Mouse (Mus musculus) mouse embryonic stem cell (cell line): ENCODE results near the gene Ndufaf8.

Experiments used
- in situ Hi-C, 2 experiments: fragments of 300-500 bp; cut with MboI; formaldehyde crosslinking; loops; 1 replicate in 1 of 2; 3 replicates in 1 of 2; pipeline ENCODE4 v1.14.3; 2019 to 2020; ENCODE audit warnings: low sequenced_read_pairs in 2 of 2, low pct_unique_long_range_greater_than_20kb in 1 of 2, mixed read lengths in 1 of 2; ENCODE audit not compliant: unreplicated experiment in 1 of 2

Gene Ndufaf8

DNA sequence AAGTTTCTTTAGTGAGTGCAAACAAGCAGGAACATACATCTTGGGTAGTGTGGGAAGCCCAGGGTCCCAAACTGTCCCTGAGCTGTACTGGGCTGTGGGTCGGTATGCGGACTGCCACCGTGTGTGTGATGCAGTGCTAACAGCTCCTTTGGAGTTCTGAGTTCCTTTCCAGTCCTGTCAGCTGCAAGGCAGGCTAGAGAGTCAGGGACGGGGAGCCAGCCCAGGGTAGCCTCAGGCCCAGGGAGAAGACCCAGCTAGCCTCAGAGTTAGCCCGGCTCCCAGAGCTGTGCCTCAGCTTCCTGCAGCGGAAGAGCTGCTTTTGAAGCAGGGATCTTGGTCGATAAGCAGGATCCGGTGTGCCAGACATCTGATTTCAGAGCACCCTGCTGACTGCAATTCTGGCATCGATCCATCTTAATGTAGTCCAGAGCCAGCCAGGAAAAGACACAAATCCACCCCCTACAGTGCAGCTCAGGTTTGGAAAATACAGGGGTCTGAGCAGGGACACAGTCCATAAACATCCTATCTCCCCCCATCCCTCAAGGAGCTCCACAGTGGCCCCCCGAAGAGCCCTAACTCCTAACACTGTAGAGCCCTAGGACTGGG lies 21.3 kb downstream of the Ndufaf8 start:
- in situ Hi-C loops = no loop called here

- in situ Hi-C loops = no loop called here
Measured at GRCm38 (mm10) chr11:120120642-120121420, 22.1 kb downstream of the Ndufaf8 start.

GRCm38 (mm10) chr11:120122126-120122525 lies 23.4 kb downstream of the Ndufaf8 start:
- in situ Hi-C loops = no loop called here

DNA sequence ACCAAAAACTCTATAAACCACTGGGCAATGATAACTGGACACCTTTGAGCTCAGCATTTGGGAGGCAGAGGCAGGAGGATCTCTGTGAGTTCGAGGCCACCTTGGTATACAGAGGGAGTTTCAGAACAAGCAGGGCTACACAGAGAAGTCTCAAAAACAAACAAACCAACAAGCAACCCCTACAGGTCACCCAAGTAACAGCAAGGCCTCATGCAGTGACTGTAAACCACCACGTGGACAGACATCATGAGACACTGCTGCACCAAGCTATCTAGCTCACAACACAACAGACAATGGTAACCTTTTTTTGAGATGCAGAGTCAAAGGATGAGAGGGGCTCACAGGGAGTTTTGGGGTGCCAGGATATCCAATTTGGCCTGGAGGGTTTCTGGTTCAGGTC lies 28.1 kb downstream of the Ndufaf8 start:
- in situ Hi-C loops = no loop called here

DNA sequence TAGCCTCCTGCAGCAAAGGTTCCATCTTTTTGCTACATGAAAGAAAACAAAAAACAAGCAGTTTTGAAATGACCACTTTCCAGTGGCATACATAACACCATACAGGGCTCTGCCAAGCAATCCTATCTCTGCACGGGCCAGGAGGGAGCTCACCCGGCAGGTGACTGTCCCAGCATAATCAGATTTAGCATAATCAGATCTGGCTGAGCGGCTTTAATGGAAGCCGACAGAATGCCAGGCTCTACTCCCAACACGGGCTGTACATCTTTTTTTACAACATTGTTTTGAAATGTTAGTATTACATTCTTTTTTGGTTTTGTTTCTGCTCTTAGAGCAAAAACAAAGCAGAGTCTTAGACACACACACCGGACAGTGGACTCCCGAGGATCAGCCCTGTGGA lies 30.6 kb downstream of the Ndufaf8 start:
- in situ Hi-C loops = no loop called here

- in situ Hi-C loops = no loop called here
Measured at GRCm38 (mm10) chr11:120134148-120134547, 35.4 kb downstream of the Ndufaf8 start.

- in situ Hi-C loops = no loop called here
Measured at GRCm38 (mm10) chr11:120134847-120135530, 36.3 kb downstream of the Ndufaf8 start.

DNA sequence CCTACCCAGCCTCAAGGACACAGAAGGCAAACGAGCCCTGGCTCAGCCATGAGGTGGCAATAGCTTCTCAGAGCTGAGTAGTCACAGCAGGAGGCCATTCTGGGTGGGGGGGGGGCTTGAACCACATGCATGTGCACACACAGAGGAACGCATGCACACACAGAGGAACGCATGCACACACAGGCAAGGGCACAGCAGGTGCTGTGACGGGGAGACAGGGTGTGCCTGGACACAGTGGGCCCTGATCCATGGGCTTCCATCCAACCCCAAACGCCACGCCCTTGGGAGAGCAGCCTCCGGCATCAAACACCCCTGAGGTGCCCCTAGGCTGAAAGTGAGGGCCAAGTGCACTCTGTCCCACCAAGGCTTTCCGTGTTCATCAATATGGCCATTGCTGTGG lies 37.5 kb downstream of the Ndufaf8 start:
- in situ Hi-C loops = no loop called here

DNA sequence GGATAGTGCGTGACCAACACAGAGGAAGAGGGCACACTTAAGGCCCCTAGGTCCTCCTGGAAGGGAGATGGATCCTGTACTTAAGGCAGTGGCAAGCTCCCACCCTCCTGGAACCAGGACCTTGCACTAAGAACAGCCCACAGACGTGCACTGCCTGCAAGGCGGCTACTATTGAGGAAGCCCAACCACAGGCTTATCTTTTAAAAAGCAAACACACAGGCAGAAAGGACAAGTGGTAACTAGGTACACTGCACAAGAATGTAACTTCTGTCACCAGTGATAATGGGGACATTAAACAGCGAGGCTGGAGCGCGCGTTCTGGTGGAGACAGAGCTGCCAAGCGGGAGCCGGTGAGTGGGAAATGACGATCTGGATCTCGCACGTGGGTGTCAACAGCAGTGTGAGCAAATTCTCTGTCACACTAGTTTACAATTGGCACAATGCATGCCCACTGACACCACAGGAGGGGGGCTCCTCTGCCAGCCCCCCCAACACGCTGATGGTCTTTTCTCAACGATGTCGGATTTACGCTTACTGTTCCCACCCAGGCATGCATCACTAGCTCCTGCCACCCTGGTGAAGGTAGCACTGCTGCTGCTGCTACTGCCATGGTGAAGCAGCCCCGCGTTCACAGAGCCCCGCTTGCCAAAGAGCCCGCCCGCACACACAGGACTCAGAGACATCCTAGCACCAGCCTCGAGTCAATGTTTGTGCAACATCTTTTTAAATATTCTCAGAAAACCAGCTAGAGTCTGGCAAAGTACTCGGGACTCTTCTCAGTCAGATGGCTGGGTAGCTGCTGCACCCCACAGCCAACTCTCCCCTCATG lies 38.3 kb downstream of the Ndufaf8 start:
- in situ Hi-C loops = no loop called here

- in situ Hi-C loops = no loop called here
Measured at GRCm38 (mm10) chr11:120137625-120138004, 38.9 kb downstream of the Ndufaf8 start.

DNA sequence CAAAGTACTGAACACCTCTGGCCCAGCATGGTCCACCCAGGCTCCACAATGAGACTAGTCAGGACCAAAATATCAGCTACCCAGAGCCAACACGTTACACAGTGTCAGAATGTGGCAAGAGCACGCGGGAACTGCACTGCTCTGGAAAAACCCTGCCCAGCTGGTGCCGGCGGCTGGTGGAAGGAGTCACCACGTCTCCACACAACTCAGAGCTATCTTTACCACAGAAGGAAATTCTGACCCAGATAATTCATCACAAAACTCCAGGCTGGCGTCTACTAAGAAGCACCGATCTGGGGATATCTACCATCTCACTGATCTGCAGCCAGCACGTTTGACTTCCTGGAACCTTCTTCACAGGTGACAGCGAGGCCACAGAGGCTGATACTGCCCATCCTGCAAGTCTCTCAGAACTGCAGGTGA lies 40.6 kb downstream of the Ndufaf8 start:
- in situ Hi-C loops = no loop called here

- in situ Hi-C loops = no loop called here
Measured at GRCm38 (mm10) chr11:120140255-120140654, 41.5 kb downstream of the Ndufaf8 start.

GRCm38 (mm10) chr11:120142601-120143051 lies 43.9 kb downstream of the Ndufaf8 start:
- in situ Hi-C loops = no loop called here

DNA sequence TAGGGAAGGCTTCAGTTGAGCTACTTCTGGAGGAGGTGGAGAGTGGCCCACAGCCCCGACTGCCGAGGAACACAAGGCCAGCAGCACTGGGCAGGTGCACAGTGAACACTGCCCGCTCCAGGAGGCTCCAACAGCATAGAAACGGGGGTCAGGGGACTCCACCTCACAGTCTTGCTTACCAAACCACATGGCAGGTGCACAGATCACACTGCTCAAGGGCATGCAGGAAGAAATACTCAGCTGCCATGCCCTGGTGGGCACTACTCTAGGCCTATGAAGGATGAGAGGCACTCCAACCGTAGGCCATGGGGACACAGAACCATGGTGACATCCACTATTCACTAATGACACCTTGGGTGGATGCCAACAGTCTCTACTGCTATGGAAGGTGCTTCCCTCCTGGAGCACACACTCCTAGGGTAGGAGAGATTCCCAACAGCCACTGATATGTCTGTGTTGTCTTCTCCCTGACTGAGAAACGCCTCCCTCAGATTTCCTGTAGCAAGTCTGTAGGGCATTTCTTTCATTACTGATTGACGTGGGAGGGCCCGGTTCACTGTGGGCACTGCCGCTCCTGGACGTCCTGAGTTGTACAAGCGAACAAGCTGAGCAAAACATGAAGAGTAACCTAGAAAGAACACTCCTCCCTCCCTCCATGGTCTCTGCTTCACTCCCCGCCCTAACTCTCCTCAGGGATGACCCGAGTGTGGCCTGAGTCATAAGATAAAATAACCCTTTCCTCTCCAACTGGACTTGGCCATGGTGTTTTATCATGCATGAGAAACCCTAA lies 45.2 kb downstream of the Ndufaf8 start:
- in situ Hi-C loops = no loop called here

- in situ Hi-C loops = no loop called here
Measured at GRCm38 (mm10) chr11:120148201-120148855, 49.6 kb downstream of the Ndufaf8 start.

DNA sequence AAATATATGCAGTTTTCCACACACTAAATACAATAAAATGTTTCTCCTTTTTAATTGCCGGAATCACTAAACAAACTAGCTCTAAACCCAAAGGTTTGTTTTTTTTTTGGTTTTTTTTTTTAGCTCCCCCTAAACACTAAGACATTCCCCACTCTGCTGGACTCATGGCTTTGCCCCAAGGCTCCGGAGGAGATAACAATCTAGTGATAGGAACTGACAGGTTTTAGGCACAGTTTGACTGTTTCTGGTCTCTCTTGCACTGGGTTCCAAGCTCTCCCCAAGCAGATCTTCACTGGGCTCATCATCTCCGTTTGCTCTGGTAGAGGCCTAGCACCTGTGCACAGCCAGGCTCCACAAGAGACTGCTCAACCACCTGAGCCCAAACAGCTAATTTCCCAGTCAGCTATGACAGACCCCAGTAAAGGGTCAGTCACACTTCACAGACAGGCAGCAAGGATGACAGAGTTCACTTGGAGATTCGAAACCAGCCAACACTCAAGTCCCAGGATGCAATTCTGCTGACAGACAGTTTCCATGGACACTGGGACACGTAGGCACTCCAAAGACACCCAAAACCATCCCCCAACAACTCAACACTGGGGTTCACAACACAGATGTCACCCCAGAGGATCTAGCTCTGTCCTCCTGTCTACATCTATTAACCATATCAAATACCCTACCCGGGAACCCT lies 50.9 kb downstream of the Ndufaf8 start:
- in situ Hi-C loops = no loop called here
